Mouse (Mus musculus) liver, embryonic 11.5 days (tissue): ENCODE measurements around the gene Ghdc. TPM values are rescaled to one million over a fixed set of nuclear protein-coding genes. Genes with fewer than 3 reads are reported as not detected.
A peak's percentile ranks its signal among the peaks of the same experiment; 100 is the strongest.

Experiments
- ATAC-seq: fragments of 200-750 bp; cut with Nextera tagmentation; replicated peaks from 2 replicates; pipeline ENCODE4 v1.8.0; 2017; ENCODE audit warnings: moderate number of reproducible peaks, mild to moderate bottlenecking, moderate TSS enrichment, moderate library complexity; ENCODE audit not compliant: low FRiP score
- DNase-seq: peaks from one replicate; pipeline ENCODE4 v3.0.0-alpha.2; 2017; ENCODE audit warnings: low spot score
- H3K27ac ChIP-seq: fragments of 300-500 bp; sonication (generic); 2 replicates; pipeline ENCODE4 v1.5.1; 2014; ENCODE audit warnings: mild to moderate bottlenecking, low read depth, low read length, control low read depth
- H3K27me3 ChIP-seq: fragments of 300-500 bp; sonication (generic); replicated peaks from 2 replicates; pipeline ENCODE4 v1.6.1; 2014; ENCODE audit warnings: low read length, mixed read lengths; ENCODE audit not compliant: control insufficient read depth, insufficient read depth
- H3K36me3 ChIP-seq: fragments of 300-500 bp; sonication (generic); 2 replicates; pipeline ENCODE4 v1.6.1; 2014; ENCODE audit warnings: mild to moderate bottlenecking, low read length, moderate library complexity, mixed read lengths; ENCODE audit not compliant: control insufficient read depth, insufficient read depth
- H3K4me1 ChIP-seq: fragments of 300-500 bp; sonication (generic); replicated peaks from 2 replicates; pipeline ENCODE4 v1.6.1; 2014; ENCODE audit warnings: low read length, mixed read lengths; ENCODE audit not compliant: control insufficient read depth, insufficient read depth
- H3K4me2 ChIP-seq: fragments of 300-500 bp; sonication (generic); 2 replicates; pipeline ENCODE4 v1.6.1; 2014; ENCODE audit warnings: mild to moderate bottlenecking, control low read depth, moderate library complexity
- H3K4me3 ChIP-seq: fragments of 300-500 bp; sonication (generic); 2 replicates; pipeline ENCODE4 v1.5.1; 2014; ENCODE audit warnings: low read depth, low read length, control low read depth
- H3K9ac ChIP-seq: fragments of 300-500 bp; sonication (generic); 2 replicates; pipeline ENCODE4 v1.6.1; 2014; ENCODE audit warnings: low read depth, low read length, control low read depth
- H3K9me3 ChIP-seq: fragments of 300-500 bp; sonication (generic); 2 replicates; pipeline ENCODE4 v1.6.1; 2016; ENCODE audit warnings: low read length, inconsistent platforms, mixed read lengths; ENCODE audit not compliant: control insufficient read depth
- whole genome bisulfite sequencing: fragments of 180-500 bp; shearing (Covaris S2); extraction: QIAGEN DNeasy Blood & Tissue Kit; methylation state at CpG from one replicate; pipeline ENCODE4 v1.1.7; 2014; 5-methylcytosine and 5-hydroxymethylcytosine counted together
- polyA plus RNA-seq: library from polyadenylated mRNA; unstranded; fragments of >200 nt; fragmentation: Nextera tagmentation; extraction: Ambion mirVana; gene quantifications from 2 replicates; pipeline ENCODE4 v1.2.1, GENCODE M21; 2014

The Ghdc gene
- polyA plus RNA-seq, 1 experiment from 2014 or later, result 3.1 TPM

DNA sequence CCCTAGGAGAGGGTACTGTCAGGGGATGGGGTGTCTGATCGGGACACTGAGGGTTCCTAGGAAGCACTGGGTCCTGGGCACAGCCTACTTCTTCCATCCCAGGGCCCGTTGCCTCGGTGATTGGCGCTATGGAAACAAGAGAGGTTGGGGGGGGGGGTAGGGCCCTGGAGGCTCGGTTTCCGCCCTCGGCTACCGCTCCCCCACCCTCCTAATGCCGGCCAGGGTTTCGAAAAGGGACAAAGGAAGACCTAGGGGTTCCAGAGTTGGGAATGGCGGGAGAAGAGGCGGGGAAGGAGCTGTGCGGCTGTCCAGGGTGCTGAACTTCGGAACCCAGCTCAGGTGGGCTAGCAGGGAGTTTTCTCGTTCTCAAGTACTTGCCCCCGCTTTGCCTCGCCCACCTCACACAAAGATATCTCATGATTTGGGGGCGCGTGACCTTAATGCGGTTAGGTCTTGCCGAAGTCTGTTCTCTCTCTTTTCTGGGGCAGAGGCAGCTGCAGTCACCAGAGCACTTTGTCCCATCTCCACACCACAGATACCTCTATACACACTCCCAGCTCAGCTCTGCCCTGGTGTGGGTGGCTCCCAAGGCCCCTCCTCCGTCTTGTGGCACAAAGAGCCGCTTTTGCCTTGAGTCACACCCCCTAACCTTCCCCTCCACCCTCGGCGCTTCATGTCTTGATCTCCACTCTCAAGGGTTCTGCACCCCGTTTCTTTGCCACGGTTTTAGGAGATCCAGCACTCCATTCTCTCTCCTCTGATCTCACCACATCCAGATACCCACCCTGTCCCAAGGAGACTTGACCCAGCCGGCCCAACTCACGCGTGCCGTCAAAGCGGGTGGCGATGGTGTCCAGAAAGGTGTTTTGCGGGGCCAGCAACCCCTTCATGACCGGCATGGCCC is 11.8 kb downstream of the Ghdc start:
- ATAC-seq (0 out of 2 replicates have a peak, but pooled peaks have one; percentile 33), DNase-seq (peak; percentile 75)
- H3K9ac ChIP-seq, result no peak overlapping the region
- peak overlapping the region; percentile 44 for H3K4me3 ChIP-seq
- peak overlapping the region; percentile 79 for H3K4me2 ChIP-seq
- H3K4me1 ChIP-seq, result peaks cover 10% of the 10 kb centered on the region
- H3K9me3 ChIP-seq, result no peaks in the 10 kb centered on the region
- 2% methylated on average over 35 of the region's 35 CpGs for WGBS
- peaks cover 66% of the 10 kb centered on the region for H3K27me3 ChIP-seq
- no peaks in the 10 kb centered on the region for H3K36me3 ChIP-seq
- H3K27ac ChIP-seq, result no peak overlapping the region

DNA sequence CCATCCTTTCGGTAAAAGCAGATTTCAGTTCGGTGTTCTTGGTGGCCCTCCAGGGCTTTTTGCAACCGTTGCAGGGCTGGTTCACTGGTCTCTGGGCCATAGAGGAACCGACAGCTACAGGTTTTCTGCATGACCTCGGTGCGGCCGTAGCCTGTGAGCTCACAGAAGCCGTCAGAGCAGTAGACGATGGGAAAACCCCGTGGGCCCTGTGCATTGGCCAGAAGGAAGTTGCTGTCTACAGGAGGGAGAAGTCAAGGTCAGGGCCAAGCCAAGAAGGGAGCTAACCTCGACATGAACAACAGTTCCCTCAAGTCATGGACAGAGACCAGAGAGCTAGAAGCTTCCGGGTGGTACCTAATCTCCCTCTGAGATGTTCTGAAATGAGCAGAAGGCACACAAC is 13.2 kb downstream of the Ghdc start:
- H3K4me3 ChIP-seq, result no peak overlapping the region
- H3K4me1 ChIP-seq, result peaks cover 10% of the 10 kb centered on the region
- no peaks in the 10 kb centered on the region for H3K36me3 ChIP-seq
- H3K4me2 ChIP-seq, result no peak overlapping the region
- H3K9me3 ChIP-seq, result no peaks in the 10 kb centered on the region
- peaks cover 68% of the 10 kb centered on the region for H3K27me3 ChIP-seq
- ATAC-seq (no peak), DNase-seq (no peak)
- H3K9ac ChIP-seq, result no peak overlapping the region
- 80% methylated on average over 12 of the region's 12 CpGs for WGBS
- H3K27ac ChIP-seq, result no peak overlapping the region

DNA sequence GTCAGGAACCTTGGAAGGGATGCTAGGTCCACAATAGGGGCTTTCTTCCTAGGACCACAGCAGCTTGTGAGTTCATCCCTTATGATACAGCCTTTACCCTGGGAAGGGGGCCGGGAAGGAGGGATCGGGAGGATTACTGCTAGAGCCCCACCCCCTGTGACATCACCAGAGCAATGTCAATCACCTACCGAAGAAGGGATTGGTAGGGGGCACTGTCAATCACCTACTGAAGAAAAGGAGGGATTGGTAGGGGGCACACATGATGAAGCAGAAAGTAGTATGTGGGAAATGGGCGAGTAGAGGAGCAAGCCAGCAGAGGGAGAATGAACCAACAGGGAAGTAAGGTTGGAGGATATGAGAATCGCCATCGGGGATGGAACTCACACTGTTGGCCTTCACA is 14.3 kb downstream of the Ghdc start:
- Histone ChIP-seq H3K27ac (no peak overlapping the region), H3K36me3 (no peaks in the 10 kb centered on the region), H3K4me1 (peaks cover 10% of the 10 kb centered on the region), H3K4me2 (no peak overlapping the region), H3K4me3 (no peak overlapping the region), H3K9ac (no peak overlapping the region), H3K9me3 (no peaks in the 10 kb centered on the region), H3K27me3 (peaks cover 73% of the 10 kb centered on the region)
- ATAC-seq, result no peak
- no peak for DNase-seq
- 53% methylated on average over 6 of the region's 6 CpGs for WGBS

- H3K36me3 ChIP-seq, result no peaks in the 10 kb centered on the region
- no peak overlapping the region for H3K9ac ChIP-seq
- peaks cover 77% of the 10 kb centered on the region for H3K27me3 ChIP-seq
- ATAC-seq, result no peak
- H3K4me1 ChIP-seq, result peaks cover 7% of the 10 kb centered on the region
- H3K9me3 ChIP-seq, result no peaks in the 10 kb centered on the region
- no peak for DNase-seq
- 83% methylated on average over 3 of the region's 3 CpGs for WGBS
- H3K27ac ChIP-seq, result no peak overlapping the region
- no peak overlapping the region for H3K4me3 ChIP-seq
- no peak overlapping the region for H3K4me2 ChIP-seq
Measured at GRCm38 (mm10) chr11:100754693-100755057, 16.1 kb downstream of the Ghdc start.

- no peak overlapping the region for H3K4me3 ChIP-seq
- no peak overlapping the region for H3K9ac ChIP-seq
- peaks cover 77% of the 10 kb centered on the region for H3K27me3 ChIP-seq
- H3K9me3 ChIP-seq, result no peaks in the 10 kb centered on the region
- DNase-seq (no peak), ATAC-seq (no peak)
- H3K4me2 ChIP-seq, result no peak overlapping the region
- H3K27ac ChIP-seq, result no peak overlapping the region
- H3K4me1 ChIP-seq, result peaks cover 2% of the 10 kb centered on the region; the same call in 1 of the 2 replicates
- WGBS, result 84% methylated on average over 11 of the region's 12 CpGs
- H3K36me3 ChIP-seq, result no peaks in the 10 kb centered on the region
Measured at GRCm38 (mm10) chr11:100754021-100754692, 16.6 kb downstream of the Ghdc start.

DNA sequence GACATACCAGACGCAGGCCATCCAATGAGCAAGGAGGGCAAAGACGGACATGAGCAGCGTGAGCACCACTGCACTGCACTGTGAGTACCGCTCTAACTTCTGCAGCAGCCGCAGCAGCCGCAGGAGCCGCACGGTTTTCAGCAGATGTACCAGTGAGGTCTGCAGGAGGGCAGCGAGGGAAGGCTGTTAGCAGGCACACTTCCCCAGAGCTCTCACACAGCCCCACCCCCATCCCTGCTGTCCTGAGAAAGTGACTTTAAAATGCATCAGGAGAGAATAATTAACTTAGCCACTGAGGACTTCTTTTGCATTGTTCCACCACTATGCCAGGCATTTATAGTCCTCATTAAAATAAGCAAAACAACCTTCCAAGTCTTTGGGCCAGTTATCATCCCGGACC is 18.5 kb downstream of the Ghdc start:
- DNase-seq, result no peak
- no peak overlapping the region for H3K4me2 ChIP-seq

DNA sequence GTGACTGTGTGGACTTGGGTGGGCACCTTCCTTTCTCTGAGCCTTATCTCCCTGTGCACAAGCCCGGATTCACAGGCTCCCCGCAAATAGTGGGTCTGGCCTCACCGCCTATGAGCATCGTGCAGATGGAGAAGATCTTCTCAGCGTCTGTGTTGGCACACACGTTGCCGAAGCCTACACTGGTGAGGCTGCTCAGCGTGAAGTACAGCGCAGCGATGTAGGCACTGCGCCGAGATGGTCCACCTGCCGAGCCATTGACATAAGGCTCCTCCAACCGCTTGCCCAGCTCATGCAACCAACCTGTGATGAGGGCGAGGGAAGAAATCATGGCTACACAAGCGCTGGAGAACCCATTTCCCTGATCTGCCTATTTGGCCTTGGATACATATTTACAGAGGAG is 20.6 kb downstream of the Ghdc start:
- peaks cover 6% of the 10 kb centered on the region; the same call in 1 of the 2 replicates for H3K4me1 ChIP-seq
- DNase-seq (no peak), ATAC-seq (no peak)
- no peak overlapping the region for H3K4me3 ChIP-seq
- H3K4me2 ChIP-seq, result no peak overlapping the region
- H3K9me3 ChIP-seq, result no peaks in the 10 kb centered on the region
- H3K36me3 ChIP-seq, result no peaks in the 10 kb centered on the region
- no peak overlapping the region for H3K9ac ChIP-seq
- H3K27ac ChIP-seq, result no peak overlapping the region
- 75% methylated on average over 16 of the region's 16 CpGs for WGBS
- peaks cover 63% of the 10 kb centered on the region for H3K27me3 ChIP-seq

More for the DNA sequence above, 18.5 kb downstream of the Ghdc start:
- no peaks in the 10 kb centered on the region for H3K9me3 ChIP-seq
- WGBS, result 44% methylated on average over 10 of the region's 10 CpGs
- H3K4me1 ChIP-seq, result peaks cover 6% of the 10 kb centered on the region; the same call in 1 of the 2 replicates
- no peak for ATAC-seq
- H3K27me3 ChIP-seq, result peaks cover 70% of the 10 kb centered on the region
- no peak overlapping the region for H3K9ac ChIP-seq
- H3K27ac ChIP-seq, result no peak overlapping the region
- H3K36me3 ChIP-seq, result no peaks in the 10 kb centered on the region
- H3K4me3 ChIP-seq, result no peak overlapping the region

- no peak overlapping the region for H3K4me3 ChIP-seq
- DNase-seq (no peak), ATAC-seq (no peak)
- H3K9me3 ChIP-seq, result no peaks in the 10 kb centered on the region
- H3K9ac ChIP-seq, result no peak overlapping the region
- no peak overlapping the region for H3K4me2 ChIP-seq
- 30% methylated on average over 25 of the region's 25 CpGs for WGBS
- H3K27ac ChIP-seq, result no peak overlapping the region
- H3K36me3 ChIP-seq, result no peaks in the 10 kb centered on the region
- H3K27me3 ChIP-seq, result peaks cover 59% of the 10 kb centered on the region
- H3K4me1 ChIP-seq, result peaks cover 6% of the 10 kb centered on the region; the same call in 1 of the 2 replicates
Measured at GRCm38 (mm10) chr11:100749469-100749868, 21.3 kb downstream of the Ghdc start.
